7 mouse cellular contexts compared by ENCODE assay signal in the genomic region with DNA sequence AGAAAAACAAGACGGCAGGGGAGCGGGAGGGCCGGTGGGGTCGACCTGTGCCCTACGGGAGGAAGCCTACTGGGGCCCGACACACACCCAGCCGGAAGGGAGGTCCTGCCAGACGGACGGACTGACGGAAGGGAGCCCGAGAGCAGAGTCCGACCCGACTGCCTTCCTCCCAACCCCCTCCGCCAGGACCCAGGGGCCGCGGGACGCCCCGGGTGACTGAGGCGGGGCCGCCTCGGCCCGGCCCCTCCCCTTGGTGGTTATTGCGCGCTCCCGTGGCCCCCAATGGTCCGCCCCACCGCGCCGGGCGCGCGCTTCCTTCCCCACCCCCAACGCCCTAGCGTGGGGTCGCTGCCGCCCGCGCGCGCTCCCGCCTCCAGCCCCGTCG. TPM values are rescaled to one million over a fixed set of nuclear protein-coding genes. Genes with fewer than 3 reads are reported as not detected.
DNase-seq lines count a peak whose midpoint lies in the region; ATAC-seq and TF ChIP-seq lines count a peak whose summit lies in the region.

No protein-coding gene starts in this region.

- H3K9me3 ChIP-seq in hindbrain, embryonic 16.5 days (ENCODE audit: control insufficient read depth, low read length), result no peaks in the 10 kb centered on the region

- no peak for TF ChIP-seq CTCF in gastrocnemius, adult 2 months (IDR thresholded peaks at IDR 0.05)

- peak overlapping the region; percentile 72 for H3K4me3 ChIP-seq in gastrocnemius, adult 2 months
- H3K4me3 ChIP-seq in hindbrain, embryonic 16.5 days (ENCODE audit: low read length), result peak overlapping the region; percentile 81

- under 1% methylated on average over 26 of the region's 43 CpGs for WGBS in hindbrain, embryonic 16.5 days

- peaks cover 4% of the 10 kb centered on the region; the same call in 1 of the 2 replicates for H3K36me3 ChIP-seq in hindbrain, embryonic 16.5 days (ENCODE audit: control insufficient read depth, insufficient read depth, low read length)

- intact Hi-C loops in gastrocnemius, adult 2 months (cut with DNase I), result no loop called here
- intact Hi-C loops in left cerebral cortex, postnatal 36 days (cut with DNase I), result loop anchor here (5.0 kb wide), 1 partner anchor 66 kb away; the partner anchor contains the start of gene Coq8b

- H3K27me3 ChIP-seq in hindbrain, embryonic 16.5 days (replicated peaks; ENCODE audit: control insufficient read depth, insufficient read depth, low read length), result no peaks in the 10 kb centered on the region

- DNase-seq in adrenal gland, adult 18-20 months (ENCODE audit: low spot score in 2 of 2), result peak; percentile 87 to 90
- DNase-seq in cerebellum, postnatal 36 days, result peak; percentile 72 to 81
- peak; percentile 96 for DNase-seq in gastrocnemius, adult 2 months
- DNase-seq in left cerebral cortex, postnatal 36 days (ENCODE audit: low spot score in 2 of 2), result peak; percentile 74 to 79
- DNase-seq in mesoderm, embryonic 11.5 days (ENCODE audit: low read depth, low spot score), result peak; percentile 89
- DNase-seq in spleen, adult 18-20 months, result peak; percentile 84 to 87

- H3K27ac ChIP-seq in gastrocnemius, adult 2 months, result peak overlapping the region; percentile 98
- H3K27ac ChIP-seq in hindbrain, embryonic 16.5 days (ENCODE audit: low read depth, low read length), result peak overlapping the region; percentile 98

- H3K9ac ChIP-seq in hindbrain, embryonic 16.5 days (ENCODE audit: low read depth, low read length), result peak overlapping the region; percentile 91

- H3K4me2 ChIP-seq in hindbrain, embryonic 16.5 days (ENCODE audit: low read length), result peak overlapping the region; percentile 85

- peaks cover 52% of the 10 kb centered on the region for H3K4me1 ChIP-seq in hindbrain, embryonic 16.5 days (ENCODE audit: control insufficient read depth, insufficient read depth, low read depth, low read length)

- peak; percentile 63 for ATAC-seq in hindbrain, embryonic 16.5 days

RNA-seq across cellular contexts. Expression of gene Egln2, which starts 0.4 kb away (rescaled TPM):
- total RNA-seq in adrenal gland, adult 18-20 months (2021), result 100 to 1,000 TPM in 1 of 2 experiments, 10 to 100 TPM in 1; 76.0 to 106 TPM
- 100 to 1,000 TPM in 1 of 2 experiments, 10 to 100 TPM in 1; 97.6 to 119 TPM for total RNA-seq in gastrocnemius, adult 2 months (2021)
- polyA plus RNA-seq in hindbrain, embryonic 16.5 days (2015; fragmentation: Nextera tagmentation; extraction: Ambion mirVana), result 92.7 and 102 TPM in 2 replicates
- total RNA-seq in left cerebral cortex, postnatal 36 days (2021), result 10 to 100 TPM; 95.1 to 98.7 TPM

RNA-seq across cellular contexts. Expression of gene Rab4b, which starts 12.5 kb away (rescaled TPM):
- total RNA-seq in adrenal gland, adult 18-20 months (2021), result 10 to 100 TPM; 42.9 to 65.1 TPM
- total RNA-seq in gastrocnemius, adult 2 months (2021), result 1 to 10 TPM; 5.7 to 6.5 TPM
- 112 and 118 TPM in 2 replicates for polyA plus RNA-seq in hindbrain, embryonic 16.5 days (2015; fragmentation: Nextera tagmentation; extraction: Ambion mirVana)
- total RNA-seq in left cerebral cortex, postnatal 36 days (2021), result 10 to 100 TPM; 91.5 to 96.5 TPM

RNA-seq across cellular contexts. Expression of gene Cyp2t4, which starts 12.7 kb away (rescaled TPM):
- total RNA-seq in adrenal gland, adult 18-20 months (2021), result not detected
- total RNA-seq in gastrocnemius, adult 2 months (2021), result not detected
- polyA plus RNA-seq in hindbrain, embryonic 16.5 days (2015; fragmentation: Nextera tagmentation; extraction: Ambion mirVana), result 0.13 and 0.30 TPM in 2 replicates
- not detected for total RNA-seq in left cerebral cortex, postnatal 36 days (2021)

RNA-seq across cellular contexts. Expression of gene Gm21983, which starts 14.7 kb away (rescaled TPM):
- total RNA-seq in adrenal gland, adult 18-20 months (2021), result not detected
- total RNA-seq in gastrocnemius, adult 2 months (2021), result under 1 TPM in 1 of 2 experiments, not detected in 1; 0.18 TPM
- polyA plus RNA-seq in hindbrain, embryonic 16.5 days (2015; fragmentation: Nextera tagmentation; extraction: Ambion mirVana), result not detected in 2 replicates
- total RNA-seq in left cerebral cortex, postnatal 36 days (2021), result not detected

RNA-seq across cellular contexts. Expression of gene Mia, which starts 14.7 kb away (rescaled TPM):
- total RNA-seq in adrenal gland, adult 18-20 months (2021), result under 1 TPM in 1 of 2 experiments, not detected in 1; 0.60 TPM
- total RNA-seq in gastrocnemius, adult 2 months (2021), result not detected
- polyA plus RNA-seq in hindbrain, embryonic 16.5 days (2015; fragmentation: Nextera tagmentation; extraction: Ambion mirVana), result 30.3 and 40.5 TPM in 2 replicates
- 1 to 10 TPM; 1.2 to 1.9 TPM for total RNA-seq in left cerebral cortex, postnatal 36 days (2021)

Comparison
In these comparisons a context has a peak if more than half of its experiments do, and no peak if none do; other contexts are left out.
1. Peak in every context shown above with its lines: DNase-seq, ATAC-seq, H3K4me3 ChIP-seq and H3K27ac ChIP-seq.
2. RNA of gene Rab4b, which starts 12.5 kb away (total RNA-seq): 91.5 to 96.5 TPM in left cerebral cortex, postnatal 36 days and 42.9 to 65.1 TPM in adrenal gland, adult 18-20 months; 5.7 to 6.5 TPM in gastrocnemius, adult 2 months; every median in the first group is over 4 times any median in the second.